Mouse (Mus musculus): ENCODE measurements at regions not wholly inside any gene's neighbourhood (a gene's known extent, or its start where the extent isn't known, plus 50 kb on each side); places are given as distances from the start of the nearest gene placed in this dataset.

DNA sequence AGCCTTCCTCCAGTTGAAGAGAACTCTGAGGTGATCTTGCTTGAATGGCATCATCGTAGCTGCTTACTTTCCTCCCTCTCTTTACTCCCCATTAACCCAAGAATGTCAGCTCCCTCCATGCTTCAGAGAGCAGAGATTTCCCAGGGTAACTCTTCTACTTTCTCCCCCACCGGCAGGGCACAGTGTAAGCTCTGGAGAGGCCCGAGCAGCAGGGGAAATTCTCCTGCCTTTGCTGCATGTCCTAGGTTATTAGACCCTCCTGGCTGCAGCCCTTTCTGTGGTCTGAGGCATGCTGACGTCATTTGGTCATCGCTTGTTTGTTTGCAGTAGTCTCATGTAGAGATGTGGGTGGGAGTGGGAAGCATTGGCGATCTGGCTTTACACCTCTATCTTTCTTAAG, 163.2 kb downstream of the Gm10295 start:
- no peaks in the 10 kb centered on the region for H3K9me3 ChIP-seq (ENCODE audit: low read length)
- H3K27me3 ChIP-seq (ENCODE audit: insufficient read depth, low read length) = no peaks in the 10 kb centered on the region
- TF ChIP-seq NANOG (IDR thresholded peaks at IDR 0.05; ENCODE audit: borderline replicate concordance, low read length) (no peak), POU5F1 (IDR thresholded peaks at IDR 0.05; ENCODE audit: borderline replicate concordance, low read length) (no peak), CTCF (conservative IDR thresholded peaks at IDR 0.05; ENCODE audit: low read length) (no peak)
- H3K36me3 ChIP-seq (ENCODE audit: insufficient read depth, low read length) = no peaks in the 10 kb centered on the region
- no peak overlapping the region for H3K4me3 ChIP-seq (replicated peaks; ENCODE audit: low read length)
- no peaks in the 10 kb centered on the region for H3K4me1 ChIP-seq (replicated peaks; ENCODE audit: low read depth, low read length)

DNA sequence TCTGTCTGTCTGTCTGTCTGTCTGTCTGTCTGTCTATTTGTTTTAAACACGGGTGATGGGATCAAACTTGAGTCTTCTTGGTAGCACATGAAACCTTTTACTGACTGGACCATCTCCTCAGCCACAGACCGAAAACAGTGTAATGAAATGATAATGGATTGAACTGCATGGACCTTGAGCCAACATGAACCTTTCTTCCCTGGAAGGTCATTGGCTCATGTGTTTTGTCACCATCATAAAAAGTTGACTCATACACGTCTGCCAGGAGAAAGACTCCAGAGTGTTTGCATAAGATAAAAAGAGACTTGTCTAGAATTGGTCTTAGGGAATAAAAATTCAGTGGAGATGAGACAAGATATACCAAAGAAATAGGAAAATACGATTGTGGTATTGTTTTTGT, 176.4 kb downstream of the Gm10295 start:
- Histone ChIP-seq H3K9me3 (ENCODE audit: low read length) (no peaks in the 10 kb centered on the region), H3K27me3 (ENCODE audit: insufficient read depth, low read length) (no peaks in the 10 kb centered on the region), H3K4me1 (replicated peaks; ENCODE audit: low read depth, low read length) (no peaks in the 10 kb centered on the region), H3K36me3 (ENCODE audit: insufficient read depth, low read length) (no peaks in the 10 kb centered on the region), H3K4me3 (replicated peaks; ENCODE audit: low read length) (no peak overlapping the region)
- no peak for TF ChIP-seq NANOG (IDR thresholded peaks at IDR 0.05; ENCODE audit: borderline replicate concordance, low read length)
- TF ChIP-seq CTCF (conservative IDR thresholded peaks at IDR 0.05; ENCODE audit: low read length) = no peak
- no peak for TF ChIP-seq POU5F1 (IDR thresholded peaks at IDR 0.05; ENCODE audit: borderline replicate concordance, low read length)

DNA sequence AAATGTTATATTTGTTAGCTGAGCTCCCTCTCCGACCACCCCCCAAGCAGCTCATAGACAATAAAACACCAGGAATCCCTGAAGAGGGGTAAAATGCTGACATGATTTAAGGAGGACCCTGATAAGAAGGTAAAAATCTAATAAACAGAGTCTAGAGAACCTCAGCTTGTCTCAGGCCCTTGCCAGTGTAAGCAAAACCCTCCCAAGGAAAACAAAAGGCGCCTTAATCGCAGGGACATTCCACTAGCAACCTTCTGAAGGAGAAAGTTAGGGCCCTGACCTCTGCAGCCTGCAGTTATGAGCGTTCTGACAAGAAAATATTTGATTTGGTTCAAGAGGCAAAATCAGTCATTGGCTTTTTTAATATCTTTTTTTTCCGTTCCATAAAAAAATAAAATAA, 212.2 kb downstream of the Gm10295 start:
- Histone ChIP-seq H3K4me3 (replicated peaks; ENCODE audit: low read length) (no peak overlapping the region), H3K9me3 (ENCODE audit: low read length) (no peaks in the 10 kb centered on the region)
- TF ChIP-seq POU5F1 (IDR thresholded peaks at IDR 0.05; ENCODE audit: borderline replicate concordance, low read length) (no peak), CTCF (conservative IDR thresholded peaks at IDR 0.05; ENCODE audit: low read length) (no peak), NANOG (IDR thresholded peaks at IDR 0.05; ENCODE audit: borderline replicate concordance, low read length) (no peak)

DNA sequence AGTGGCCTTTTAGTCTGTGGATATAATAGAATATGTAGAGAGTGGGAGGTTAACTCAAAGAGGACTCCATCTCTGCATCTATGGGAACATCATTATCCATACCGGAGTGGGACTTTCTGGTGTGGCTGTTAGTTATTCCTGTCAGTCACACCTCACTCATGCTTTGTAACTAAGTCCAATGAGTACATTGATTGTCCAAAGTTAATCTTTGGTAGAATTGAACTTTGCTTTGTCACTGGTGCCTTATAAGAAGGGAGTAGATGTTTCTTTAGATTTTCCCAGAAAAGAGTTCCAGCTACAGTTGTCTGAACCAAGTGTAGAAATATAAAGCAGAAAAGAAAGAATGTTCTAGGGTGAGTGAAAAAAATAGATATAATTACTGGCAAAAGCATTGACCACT, 221.3 kb downstream of the Gm10295 start:
- H3K27me3 ChIP-seq (ENCODE audit: insufficient read depth, low read length) = no peaks in the 10 kb centered on the region
- H3K4me1 ChIP-seq (replicated peaks; ENCODE audit: low read depth, low read length) = no peaks in the 10 kb centered on the region
- H3K4me3 ChIP-seq (replicated peaks; ENCODE audit: low read length) = no peak overlapping the region
- H3K9me3 ChIP-seq (ENCODE audit: low read length) = no peaks in the 10 kb centered on the region
- TF ChIP-seq POU5F1 (IDR thresholded peaks at IDR 0.05; ENCODE audit: borderline replicate concordance, low read length) = no peak
- no peak for TF ChIP-seq CTCF (conservative IDR thresholded peaks at IDR 0.05; ENCODE audit: low read length)
- no peak for TF ChIP-seq NANOG (IDR thresholded peaks at IDR 0.05; ENCODE audit: borderline replicate concordance, low read length)
- no peaks in the 10 kb centered on the region for H3K36me3 ChIP-seq (ENCODE audit: insufficient read depth, low read length)

More for the DNA sequence above, 212.2 kb downstream of the Gm10295 start:
- no peaks in the 10 kb centered on the region for H3K4me1 ChIP-seq (replicated peaks; ENCODE audit: low read depth, low read length)
- H3K27me3 ChIP-seq (ENCODE audit: insufficient read depth, low read length) = no peaks in the 10 kb centered on the region
- no peaks in the 10 kb centered on the region for H3K36me3 ChIP-seq (ENCODE audit: insufficient read depth, low read length)

DNA sequence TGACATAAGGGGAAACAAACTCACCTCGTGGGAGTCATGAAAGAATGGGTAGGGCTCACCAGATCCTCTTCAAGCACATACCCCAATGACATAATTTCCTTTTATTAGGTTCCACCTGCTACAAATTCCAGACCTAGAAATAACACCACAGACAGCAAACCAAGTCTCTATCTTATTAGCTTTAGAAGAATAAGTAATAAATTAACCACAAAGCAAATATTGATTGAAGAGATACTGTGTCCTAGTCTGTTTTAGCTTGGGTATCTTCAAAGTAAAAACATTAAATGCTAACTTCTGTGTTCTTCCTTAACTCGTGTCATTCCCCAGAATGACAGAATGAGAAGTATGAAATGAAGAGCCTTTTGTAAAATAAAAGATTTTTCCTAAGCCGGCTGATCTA, 222.4 kb downstream of the Gm10295 start:
- no peaks in the 10 kb centered on the region for H3K9me3 ChIP-seq (ENCODE audit: low read length)
- H3K27me3 ChIP-seq (ENCODE audit: insufficient read depth, low read length) = no peaks in the 10 kb centered on the region
- TF ChIP-seq NANOG (IDR thresholded peaks at IDR 0.05; ENCODE audit: borderline replicate concordance, low read length) = no peak
- no peak for TF ChIP-seq POU5F1 (IDR thresholded peaks at IDR 0.05; ENCODE audit: borderline replicate concordance, low read length)
- TF ChIP-seq CTCF (conservative IDR thresholded peaks at IDR 0.05; ENCODE audit: low read length) = no peak

DNA sequence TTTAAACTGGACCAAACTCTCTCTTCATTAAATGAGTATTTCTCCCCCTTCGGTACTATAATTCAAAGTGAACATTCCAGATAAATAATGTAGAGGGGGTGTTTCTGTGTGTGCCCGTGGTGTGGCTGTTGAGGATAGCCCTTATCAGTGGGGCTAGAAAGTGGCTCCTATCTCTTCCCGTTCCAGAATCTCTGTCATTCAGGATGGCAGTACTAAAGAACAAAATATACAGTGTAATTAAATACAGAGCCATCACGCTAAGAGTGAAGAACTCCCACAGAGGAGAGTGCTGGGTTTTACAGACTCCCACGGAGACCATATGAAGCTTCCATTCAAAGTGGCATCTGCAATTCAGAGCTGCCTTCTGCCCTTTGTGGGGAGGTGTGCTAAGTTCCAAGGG, 229.8 kb downstream of the Gm10295 start:
- Histone ChIP-seq H3K4me1 (replicated peaks; ENCODE audit: low read depth, low read length) (no peaks in the 10 kb centered on the region), H3K4me3 (replicated peaks; ENCODE audit: low read length) (no peak overlapping the region)
- TF ChIP-seq CTCF (conservative IDR thresholded peaks at IDR 0.05; ENCODE audit: low read length) = no peak
- no peak for TF ChIP-seq NANOG (IDR thresholded peaks at IDR 0.05; ENCODE audit: borderline replicate concordance, low read length)
- TF ChIP-seq POU5F1 (IDR thresholded peaks at IDR 0.05; ENCODE audit: borderline replicate concordance, low read length) = no peak

More for the DNA sequence above, 222.4 kb downstream of the Gm10295 start:
- Histone ChIP-seq H3K4me3 (replicated peaks; ENCODE audit: low read length) (no peak overlapping the region), H3K36me3 (ENCODE audit: insufficient read depth, low read length) (no peaks in the 10 kb centered on the region), H3K4me1 (replicated peaks; ENCODE audit: low read depth, low read length) (no peaks in the 10 kb centered on the region)

DNA sequence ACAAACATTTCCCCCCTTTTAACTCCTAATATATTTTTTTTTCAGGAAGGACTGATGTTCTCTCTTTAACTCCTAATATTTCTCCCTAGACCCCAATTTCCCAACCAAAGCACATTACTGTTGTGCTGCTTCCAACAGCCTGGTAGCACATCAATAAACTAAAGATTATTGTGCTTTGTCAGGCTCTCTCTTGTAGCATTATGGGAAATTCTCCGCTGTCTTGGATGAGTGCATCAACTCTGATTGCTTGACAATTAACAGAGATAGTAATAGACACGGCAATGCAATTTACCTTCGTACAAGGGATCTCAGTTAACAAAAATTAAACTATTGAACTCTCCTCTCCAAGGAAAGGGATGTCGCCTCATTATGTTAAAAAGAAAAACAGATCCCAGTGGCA, 230.3 kb downstream of the Gm10295 start:
- Histone ChIP-seq H3K4me1 (replicated peaks; ENCODE audit: low read depth, low read length) (no peaks in the 10 kb centered on the region), H3K27me3 (ENCODE audit: insufficient read depth, low read length) (no peaks in the 10 kb centered on the region), H3K4me3 (replicated peaks; ENCODE audit: low read length) (no peak overlapping the region), H3K9me3 (ENCODE audit: low read length) (no peaks in the 10 kb centered on the region), H3K36me3 (ENCODE audit: insufficient read depth, low read length) (no peaks in the 10 kb centered on the region)
- TF ChIP-seq CTCF (conservative IDR thresholded peaks at IDR 0.05; ENCODE audit: low read length) = no peak
- TF ChIP-seq POU5F1 (IDR thresholded peaks at IDR 0.05; ENCODE audit: borderline replicate concordance, low read length) = no peak
- no peak for TF ChIP-seq NANOG (IDR thresholded peaks at IDR 0.05; ENCODE audit: borderline replicate concordance, low read length)

More for the DNA sequence above, 229.8 kb downstream of the Gm10295 start:
- H3K9me3 ChIP-seq (ENCODE audit: low read length) = no peaks in the 10 kb centered on the region
- H3K27me3 ChIP-seq (ENCODE audit: insufficient read depth, low read length) = no peaks in the 10 kb centered on the region
- H3K36me3 ChIP-seq (ENCODE audit: insufficient read depth, low read length) = no peaks in the 10 kb centered on the region

DNA sequence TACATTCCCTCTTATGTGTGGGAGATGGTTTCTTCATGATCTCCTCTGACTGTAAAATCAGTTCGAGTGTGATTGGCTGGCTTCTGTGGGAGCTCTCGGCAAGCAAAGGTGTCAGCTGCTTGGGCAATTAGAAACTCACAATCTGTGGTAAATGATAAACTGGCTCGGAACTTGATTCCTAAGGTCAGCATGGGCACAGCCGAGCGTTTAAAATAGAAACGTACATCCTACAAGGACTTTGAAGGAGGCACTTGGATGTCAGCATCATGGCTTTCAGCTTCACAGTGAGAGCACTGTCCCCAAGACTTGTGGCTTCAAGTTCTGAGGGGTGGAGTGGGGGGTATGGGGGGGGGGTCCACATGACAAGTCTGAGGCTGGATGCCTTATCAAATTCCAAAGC, 231.3 kb downstream of the Gm10295 start:
- no peaks in the 10 kb centered on the region for H3K36me3 ChIP-seq (ENCODE audit: insufficient read depth, low read length)
- no peaks in the 10 kb centered on the region for H3K27me3 ChIP-seq (ENCODE audit: insufficient read depth, low read length)
- H3K4me3 ChIP-seq (replicated peaks; ENCODE audit: low read length) = no peak overlapping the region
- H3K9me3 ChIP-seq (ENCODE audit: low read length) = no peaks in the 10 kb centered on the region
- TF ChIP-seq NANOG (IDR thresholded peaks at IDR 0.05; ENCODE audit: borderline replicate concordance, low read length) (no peak), CTCF (conservative IDR thresholded peaks at IDR 0.05; ENCODE audit: low read length) (no peak), POU5F1 (IDR thresholded peaks at IDR 0.05; ENCODE audit: borderline replicate concordance, low read length) (no peak)
- no peaks in the 10 kb centered on the region for H3K4me1 ChIP-seq (replicated peaks; ENCODE audit: low read depth, low read length)

DNA sequence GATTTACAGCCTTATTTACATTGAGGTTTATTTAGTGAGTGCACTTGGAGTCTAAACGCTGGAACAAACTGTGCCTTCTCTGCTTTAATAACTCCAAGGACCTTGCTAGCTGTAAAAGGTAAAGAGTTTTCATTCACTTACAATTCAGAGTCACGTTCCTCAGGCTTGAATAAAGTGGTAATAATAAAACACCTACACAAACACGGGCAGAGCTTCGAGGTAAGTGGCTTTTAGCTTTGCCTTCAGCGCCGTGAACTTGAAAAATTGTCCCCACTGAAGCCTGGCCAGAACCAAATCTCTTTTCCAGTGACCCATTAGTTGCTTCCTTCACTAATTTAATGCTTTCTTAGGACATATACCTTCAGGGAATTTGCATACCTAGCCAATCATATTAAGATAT, 244.2 kb downstream of the Gm10295 start:
- Histone ChIP-seq H3K27me3 (ENCODE audit: insufficient read depth, low read length) (no peaks in the 10 kb centered on the region), H3K4me3 (replicated peaks; ENCODE audit: low read length) (no peak overlapping the region), H3K9me3 (ENCODE audit: low read length) (no peaks in the 10 kb centered on the region), H3K4me1 (replicated peaks; ENCODE audit: low read depth, low read length) (no peaks in the 10 kb centered on the region), H3K36me3 (ENCODE audit: insufficient read depth, low read length) (no peaks in the 10 kb centered on the region)
- TF ChIP-seq POU5F1 (IDR thresholded peaks at IDR 0.05; ENCODE audit: borderline replicate concordance, low read length) (no peak), NANOG (IDR thresholded peaks at IDR 0.05; ENCODE audit: borderline replicate concordance, low read length) (no peak), CTCF (conservative IDR thresholded peaks at IDR 0.05; ENCODE audit: low read length) (no peak)

Measured in E14TG2a.4 (cell line).